Mouse (Mus musculus): ENCODE results near the gene Rnf121. TPM values are rescaled to one million over a fixed set of nuclear protein-coding genes. Genes with fewer than 3 reads are reported as not detected.
"Not testable (repeated sequence)": the region's sequence is repeated elsewhere in the genome, so short reads cannot be mapped to it uniquely, and the experiment has no call there.

The Rnf121 gene
- polyA plus RNA-seq, 1 experiment: 48.0 TPM

- Histone ChIP-seq H3K36me3 (ENCODE audit: control insufficient read depth, insufficient read depth) (peaks cover 24% of the 10 kb centered on the region), H3K27me3 (ENCODE audit: control insufficient read depth, insufficient read depth, insufficient read length) (no peaks in the 10 kb centered on the region), H3K79me2 (ENCODE audit: control insufficient read depth, insufficient read depth) (no peaks in the 10 kb centered on the region), H3ac (ENCODE audit: control insufficient read depth, insufficient read length) (no peak overlapping the region), H3K4me2 (ENCODE audit: low read depth) (no peak overlapping the region), H3K4me3 (no peak overlapping the region)
- TF ChIP-seq E2F4 (IDR thresholded peaks at IDR 0.05; ENCODE audit: insufficient read depth): no peak
- no peak for TF ChIP-seq POLR2AphosphoS2 (IDR thresholded peaks at IDR 0.05; ENCODE audit: insufficient read length, low read depth)
- TF ChIP-seq MYOD1 (IDR thresholded peaks at IDR 0.05; ENCODE audit: control insufficient read depth in 1 of 3, insufficient read length in 2 of 3, low read depth in 2 of 3): no peak
- no peak for TF ChIP-seq TCF12 (IDR thresholded peaks at IDR 0.05; ENCODE audit: insufficient read depth, poor library complexity, severe bottlenecking)
- no peak for TF ChIP-seq USF1 (IDR thresholded peaks at IDR 0.05; ENCODE audit: low read depth)
- TF ChIP-seq MAX (IDR thresholded peaks at IDR 0.05; ENCODE audit: low read depth): no peak
- no peak for TF ChIP-seq POLR2A (IDR thresholded peaks at IDR 0.05; ENCODE audit: insufficient read length, low read depth)
- TF ChIP-seq TCF3 (IDR thresholded peaks at IDR 0.05; ENCODE audit: insufficient read length, low read depth): no peak
- no peak for TF ChIP-seq CEBPB (IDR thresholded peaks at IDR 0.05; ENCODE audit: insufficient read depth, poor library complexity, severe bottlenecking)
Observed at GRCm38 (mm10) chr7:102025187-102026119, 39.8 kb downstream of the Rnf121 start.

DNA sequence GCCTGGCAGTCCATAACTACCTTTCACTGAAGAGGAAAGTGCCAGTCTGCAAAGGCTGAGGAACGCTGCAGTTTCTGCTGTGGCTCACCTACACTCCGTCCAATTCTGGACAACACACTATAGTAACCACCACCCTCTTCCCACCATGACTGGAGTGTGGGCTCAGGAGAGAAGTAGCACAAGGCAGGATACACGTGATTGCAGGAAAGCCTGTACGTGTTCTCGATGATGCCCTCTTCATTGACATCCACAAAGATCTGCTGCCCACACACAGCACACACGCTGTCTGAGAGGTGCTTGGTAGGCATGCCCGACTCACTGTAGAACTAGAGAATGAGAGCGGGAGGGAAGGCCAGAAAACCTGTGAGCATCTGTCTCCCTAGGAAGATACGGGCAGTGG, 41.4 kb downstream of the Rnf121 start:
- no peaks in the 10 kb centered on the region for H3K27me3 ChIP-seq (ENCODE audit: control insufficient read depth, insufficient read depth, insufficient read length)
- no peak for TF ChIP-seq SRF (IDR thresholded peaks at IDR 0.05; ENCODE audit: control insufficient read depth, insufficient read length, low read depth)
- no peak for TF ChIP-seq MAX (IDR thresholded peaks at IDR 0.05; ENCODE audit: low read depth)
- no peak for TF ChIP-seq MYOD1 (IDR thresholded peaks at IDR 0.05; ENCODE audit: control insufficient read depth in 1 of 3, insufficient read length in 2 of 3, low read depth in 2 of 3)
- no peak for TF ChIP-seq TCF12 (IDR thresholded peaks at IDR 0.05; ENCODE audit: insufficient read depth, poor library complexity, severe bottlenecking)
- no peak for TF ChIP-seq USF1 (IDR thresholded peaks at IDR 0.05; ENCODE audit: low read depth)
- no peak for TF ChIP-seq MYOG (IDR thresholded peaks at IDR 0.05; ENCODE audit: control insufficient read depth in 1 of 3, insufficient read depth in 1 of 3, insufficient read length in 2 of 3, low read depth in 2 of 3)
- TF ChIP-seq CEBPB (IDR thresholded peaks at IDR 0.05; ENCODE audit: insufficient read depth, poor library complexity, severe bottlenecking): no peak
- no peak for TF ChIP-seq POLR2AphosphoS2 (IDR thresholded peaks at IDR 0.05; ENCODE audit: insufficient read length, low read depth)
- TF ChIP-seq REST (IDR thresholded peaks at IDR 0.05; ENCODE audit: insufficient read depth, insufficient read length): no peak
- TF ChIP-seq POLR2A (IDR thresholded peaks at IDR 0.05; ENCODE audit: insufficient read length, low read depth): no peak
- TF ChIP-seq TCF3 (IDR thresholded peaks at IDR 0.05; ENCODE audit: insufficient read length, low read depth): no peak
- TF ChIP-seq E2F4 (IDR thresholded peaks at IDR 0.05; ENCODE audit: insufficient read depth): no peak
- no peak overlapping the region for H3ac ChIP-seq (ENCODE audit: control insufficient read depth, insufficient read length)
- H3K36me3 ChIP-seq (ENCODE audit: control insufficient read depth, insufficient read depth): peaks cover 24% of the 10 kb centered on the region
- no peak overlapping the region for H3K4me3 ChIP-seq
- H3K4me2 ChIP-seq (ENCODE audit: low read depth): no peak overlapping the region
- no peaks in the 10 kb centered on the region for H3K79me2 ChIP-seq (ENCODE audit: control insufficient read depth, insufficient read depth)

DNA sequence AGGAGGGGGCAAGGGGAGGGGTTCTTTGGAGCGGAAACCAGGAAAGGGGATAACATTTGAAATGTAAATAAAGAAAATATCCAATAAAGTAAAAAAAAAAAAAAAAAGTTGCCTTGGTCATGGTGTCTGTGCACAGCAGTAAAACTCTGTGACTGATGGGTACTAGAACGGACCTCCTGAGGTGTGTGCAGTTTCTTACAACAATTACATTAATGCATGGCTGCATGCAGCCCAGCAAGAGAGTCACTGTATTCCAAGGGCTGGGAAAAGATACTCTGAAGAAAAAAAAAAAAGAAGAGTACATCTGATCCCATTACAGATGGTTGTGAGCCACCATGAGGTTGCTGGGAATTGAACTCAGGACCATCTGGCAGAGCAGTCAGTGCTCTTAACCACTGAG, 44.3 kb downstream of the Rnf121 start:
- H3K4me2 ChIP-seq (ENCODE audit: low read depth); H3ac ChIP-seq (ENCODE audit: control insufficient read depth, insufficient read length); H3K4me3 ChIP-seq; H3K79me2 ChIP-seq (ENCODE audit: control insufficient read depth, insufficient read depth); H3K27me3 ChIP-seq (ENCODE audit: control insufficient read depth, insufficient read depth, insufficient read length): not testable (repeated sequence)
- H3K36me3 ChIP-seq (ENCODE audit: control insufficient read depth, insufficient read depth): peaks cover 31% of the 10 kb centered on the region

DNA sequence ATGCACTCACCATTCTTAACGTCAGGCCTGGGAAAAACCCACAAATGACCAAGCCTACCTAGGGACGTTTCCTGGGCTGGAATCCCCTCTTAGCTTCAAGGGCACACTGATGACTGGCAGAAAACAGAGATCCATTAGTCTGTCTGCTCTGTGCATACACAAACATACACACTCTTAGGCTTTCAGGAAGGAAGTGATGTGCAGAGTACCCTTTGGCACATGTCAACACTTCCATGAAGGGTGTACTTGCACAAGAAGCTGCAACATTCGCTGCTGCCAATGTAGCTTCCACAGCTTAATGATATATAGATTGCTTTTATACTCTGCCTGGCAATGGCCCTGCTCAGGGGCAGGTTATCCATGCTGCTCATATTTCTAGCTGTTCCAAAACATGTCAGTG, 45.9 kb downstream of the Rnf121 start:
- H3K27me3 ChIP-seq (ENCODE audit: control insufficient read depth, insufficient read depth, insufficient read length): no peaks in the 10 kb centered on the region
- TF ChIP-seq E2F4 (IDR thresholded peaks at IDR 0.05; ENCODE audit: insufficient read depth) (no peak), MAX (IDR thresholded peaks at IDR 0.05; ENCODE audit: low read depth) (no peak), CEBPB (IDR thresholded peaks at IDR 0.05; ENCODE audit: insufficient read depth, poor library complexity, severe bottlenecking) (no peak), MYOD1 (IDR thresholded peaks at IDR 0.05; ENCODE audit: control insufficient read depth in 1 of 3, insufficient read length in 2 of 3, low read depth in 2 of 3) (no peak), SRF (IDR thresholded peaks at IDR 0.05; ENCODE audit: control insufficient read depth, insufficient read length, low read depth) (no peak), MYOG (IDR thresholded peaks at IDR 0.05; ENCODE audit: control insufficient read depth in 1 of 3, insufficient read depth in 1 of 3, insufficient read length in 2 of 3, low read depth in 2 of 3) (no peak), POLR2A (IDR thresholded peaks at IDR 0.05; ENCODE audit: insufficient read length, low read depth) (no peak), USF1 (IDR thresholded peaks at IDR 0.05; ENCODE audit: low read depth) (no peak), POLR2AphosphoS2 (IDR thresholded peaks at IDR 0.05; ENCODE audit: insufficient read length, low read depth) (no peak), REST (IDR thresholded peaks at IDR 0.05; ENCODE audit: insufficient read depth, insufficient read length) (no peak), TCF12 (IDR thresholded peaks at IDR 0.05; ENCODE audit: insufficient read depth, poor library complexity, severe bottlenecking) (no peak), TCF3 (IDR thresholded peaks at IDR 0.05; ENCODE audit: insufficient read length, low read depth) (no peak)
- H3K4me3 ChIP-seq: no peak overlapping the region
- H3K36me3 ChIP-seq (ENCODE audit: control insufficient read depth, insufficient read depth): peaks cover 31% of the 10 kb centered on the region
- H3K79me2 ChIP-seq (ENCODE audit: control insufficient read depth, insufficient read depth): no peaks in the 10 kb centered on the region
- no peak overlapping the region for H3ac ChIP-seq (ENCODE audit: control insufficient read depth, insufficient read length)
- H3K4me2 ChIP-seq (ENCODE audit: low read depth): no peak overlapping the region

DNA sequence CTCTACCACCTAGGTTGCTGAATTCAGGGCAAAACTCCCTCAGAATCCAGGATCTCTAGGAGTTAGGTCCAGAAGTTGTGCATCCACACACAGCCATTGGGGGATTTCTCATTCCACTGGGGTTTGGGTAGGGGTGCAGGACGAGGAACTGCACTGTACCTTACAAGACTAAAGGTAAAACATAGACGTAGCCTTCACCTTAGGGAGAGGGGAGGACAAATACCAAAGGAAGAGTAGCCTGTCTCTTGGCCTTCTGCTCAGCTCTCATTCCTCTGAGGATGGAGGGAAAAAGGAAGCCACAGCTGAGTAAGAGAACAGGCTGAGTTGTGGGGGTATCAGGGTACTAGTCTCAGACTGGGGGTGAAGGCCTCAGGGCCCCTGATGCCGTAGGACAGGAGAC, 46.7 kb downstream of the Rnf121 start, which contains the start of gene Il18bp:
TSS of gene Il18bp (minus strand) at position 101 of the 400 bp plus-strand sequence.
- H3K36me3 ChIP-seq (ENCODE audit: control insufficient read depth, insufficient read depth): peaks cover 29% of the 10 kb centered on the region
- no peaks in the 10 kb centered on the region for H3K79me2 ChIP-seq (ENCODE audit: control insufficient read depth, insufficient read depth)
- H3K4me2 ChIP-seq (ENCODE audit: low read depth): no peak within 1 kb of the TSS
- no peak within 1 kb of the TSS for H3ac ChIP-seq (ENCODE audit: control insufficient read depth, insufficient read length)
- no peak within 1 kb of the TSS for H3K4me3 ChIP-seq
- TF ChIP-seq REST (IDR thresholded peaks at IDR 0.05; ENCODE audit: insufficient read depth, insufficient read length) (no peak), POLR2AphosphoS2 (IDR thresholded peaks at IDR 0.05; ENCODE audit: insufficient read length, low read depth) (no peak), TCF12 (IDR thresholded peaks at IDR 0.05; ENCODE audit: insufficient read depth, poor library complexity, severe bottlenecking) (no peak), MYOG (IDR thresholded peaks at IDR 0.05; ENCODE audit: control insufficient read depth in 1 of 3, insufficient read depth in 1 of 3, insufficient read length in 2 of 3, low read depth in 2 of 3) (no peak), SRF (IDR thresholded peaks at IDR 0.05; ENCODE audit: control insufficient read depth, insufficient read length, low read depth) (no peak)
- no peaks in the 10 kb centered on the region for H3K27me3 ChIP-seq (ENCODE audit: control insufficient read depth, insufficient read depth, insufficient read length)

Data from myocyte (in vitro differentiated cells).